Mouse (Mus musculus): ENCODE results near the gene Hlx.

The Hlx gene

DNA sequence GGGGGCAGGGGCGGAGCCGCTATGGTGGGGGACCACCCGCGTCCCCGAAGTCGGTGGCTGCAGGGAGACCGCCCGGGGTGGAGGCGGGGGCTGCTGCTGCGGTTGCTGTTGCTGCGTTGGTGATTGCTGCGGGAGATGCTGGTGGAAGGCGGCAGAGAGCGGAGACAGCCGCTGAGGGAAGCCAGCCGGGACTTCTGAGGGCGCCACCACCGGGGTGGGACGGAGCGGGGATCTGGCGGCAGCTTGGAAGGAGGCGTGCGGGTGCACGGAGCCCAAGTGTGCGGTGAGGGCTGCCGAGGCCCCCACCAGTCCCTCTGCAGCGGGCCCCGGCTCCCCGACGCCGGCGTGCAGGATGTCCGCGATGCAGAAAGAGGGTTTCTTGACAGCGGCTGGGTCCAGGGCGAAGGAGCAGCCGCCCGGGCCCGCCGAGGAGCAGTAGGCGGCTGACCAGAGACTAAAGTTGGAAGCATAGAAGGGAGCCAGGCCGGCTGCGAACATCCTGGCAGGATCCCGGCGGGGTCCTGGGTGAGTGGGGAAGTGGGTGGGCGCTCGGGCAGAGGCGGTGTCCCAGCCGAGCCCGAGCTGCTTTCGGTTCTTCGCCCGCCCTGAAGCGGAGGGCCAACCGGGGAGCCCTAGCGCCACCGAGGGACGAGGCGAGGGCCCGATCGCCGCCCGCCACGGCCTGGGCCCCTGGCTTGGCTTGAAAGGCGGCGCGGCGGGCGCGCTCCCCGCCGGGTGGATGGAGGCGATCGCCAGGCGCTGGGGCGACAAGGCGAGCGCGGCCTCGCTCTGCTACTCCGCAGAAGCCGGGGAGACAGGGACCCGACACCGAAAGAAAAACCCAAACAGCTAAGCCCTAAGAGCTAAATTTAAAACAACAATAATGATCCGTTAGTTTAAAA, 524 bp downstream of the Hlx start:
- no peak for DNase-seq

DNA sequence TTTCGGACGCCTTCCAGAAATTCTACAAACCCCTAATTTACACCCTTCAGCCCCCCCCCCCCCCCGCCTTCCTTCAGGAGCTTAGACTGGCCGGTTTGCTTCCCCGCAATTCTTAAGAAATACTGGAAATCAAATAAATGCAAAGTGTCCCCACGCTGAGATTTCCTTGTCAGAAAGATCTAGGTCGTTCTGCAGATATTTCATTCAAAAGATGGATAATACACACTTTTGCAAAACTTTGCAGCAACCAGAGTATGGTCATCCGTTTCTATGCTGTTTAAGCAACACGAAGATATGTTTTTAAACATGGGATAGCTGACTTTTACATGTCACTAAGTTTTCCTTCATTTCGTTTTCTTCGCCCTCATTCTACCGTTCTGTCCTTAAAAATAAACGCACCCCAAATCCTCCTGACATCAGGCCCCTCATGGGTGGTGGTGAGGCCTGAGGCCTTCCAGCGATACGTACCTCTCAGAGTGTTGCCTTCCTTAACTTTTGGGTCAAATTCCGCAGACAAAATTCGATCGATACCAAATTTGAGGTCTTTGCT, 1.3 kb downstream of the Hlx start:
- no peak for DNase-seq

- no peak for DNase-seq
Measured at GRCm38 (mm10) chr1:184730453-184731013, 1.9 kb downstream of the Hlx start.

DNA sequence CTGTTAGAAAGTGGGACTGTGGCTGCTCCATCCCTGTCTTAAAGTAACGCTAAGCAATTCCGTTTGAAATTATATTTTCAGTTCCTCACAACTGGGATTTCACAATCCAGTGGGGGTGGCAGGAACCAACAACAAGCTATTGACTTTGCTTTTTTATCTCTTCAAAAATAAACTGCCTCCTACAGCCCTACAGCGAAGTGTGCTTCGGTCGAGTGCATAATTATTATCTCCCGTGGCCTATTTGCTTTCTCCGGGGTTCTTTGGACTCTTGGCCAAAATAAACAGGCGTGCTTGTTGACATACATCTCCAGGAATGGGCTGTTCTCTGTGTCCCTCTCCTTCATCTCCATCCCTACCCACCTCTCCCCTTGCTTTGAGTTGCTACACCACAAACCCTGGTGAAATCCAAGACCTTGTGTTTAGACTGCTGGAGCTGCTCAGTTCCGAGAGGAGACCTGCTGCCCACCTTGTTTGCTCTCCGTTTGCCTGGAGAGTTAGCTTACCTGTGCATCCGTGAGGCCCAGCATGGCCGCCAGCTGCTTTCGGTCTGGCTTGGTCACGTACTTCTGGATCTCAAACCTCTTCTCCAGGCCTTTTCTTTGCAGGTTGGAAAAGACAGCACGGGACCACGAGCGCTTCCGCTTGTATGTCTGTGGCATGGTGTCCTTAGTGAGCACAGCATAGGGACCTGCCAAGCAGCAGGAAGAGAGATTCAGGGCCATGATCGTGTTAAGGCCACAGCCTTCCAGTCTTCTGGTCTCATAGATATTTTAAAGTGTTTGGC, 2.9 kb downstream of the Hlx start:
- no peak for DNase-seq

GRCm38 (mm10) chr1:184728561-184729115, 3.8 kb downstream of the Hlx start:
- no peak for DNase-seq

GRCm38 (mm10) chr1:184727401-184728265, 4.8 kb downstream of the Hlx start:
- DNase-seq = peak; percentile 42

- no peak for DNase-seq
Measured at GRCm38 (mm10) chr1:184726576-184727300, 5.7 kb downstream of the Hlx start.

- no peak for DNase-seq
Measured at GRCm38 (mm10) chr1:184725318-184725790, 7.1 kb downstream of the Hlx start.

DNA sequence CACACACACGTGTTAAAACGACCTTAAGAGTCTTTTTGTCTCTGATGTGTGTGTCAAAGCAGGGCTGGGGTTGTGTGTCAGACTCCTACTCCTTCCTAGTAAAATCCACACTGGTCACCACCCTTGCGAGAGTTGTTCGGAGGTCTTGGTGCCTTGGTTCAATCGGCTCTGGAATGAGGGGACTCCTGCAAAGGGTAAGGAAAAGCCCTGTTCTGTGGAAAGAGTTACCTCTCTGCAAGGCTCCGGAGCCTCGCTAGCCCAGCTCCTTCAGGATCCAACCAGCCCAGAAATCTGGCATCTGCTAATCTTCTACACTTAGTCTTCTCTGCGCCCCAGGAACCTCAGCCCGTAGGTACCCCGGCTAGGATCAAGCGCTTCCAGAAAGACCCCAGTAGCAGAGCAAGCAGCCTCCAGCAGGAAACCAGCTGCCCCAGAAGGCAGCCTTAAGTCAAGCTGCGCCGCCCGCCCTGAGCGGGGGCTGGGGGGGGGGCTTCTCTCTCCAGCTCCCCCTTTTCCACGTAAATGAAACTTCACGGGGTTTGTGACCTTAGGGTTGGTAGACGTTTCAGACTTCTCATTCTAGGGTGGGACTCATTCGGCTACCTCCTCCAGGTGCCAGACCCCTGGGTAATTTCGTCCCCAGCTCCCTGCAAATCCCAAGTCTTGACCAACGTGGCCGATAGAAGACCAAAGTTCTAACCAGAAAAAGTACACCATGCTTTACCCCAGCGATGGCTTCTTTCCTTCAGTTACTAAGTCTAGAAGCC, 7.7 kb downstream of the Hlx start:
- DNase-seq = no peak

- no peak for DNase-seq
Measured at GRCm38 (mm10) chr1:184723899-184724298, 8.5 kb downstream of the Hlx start.

DNA sequence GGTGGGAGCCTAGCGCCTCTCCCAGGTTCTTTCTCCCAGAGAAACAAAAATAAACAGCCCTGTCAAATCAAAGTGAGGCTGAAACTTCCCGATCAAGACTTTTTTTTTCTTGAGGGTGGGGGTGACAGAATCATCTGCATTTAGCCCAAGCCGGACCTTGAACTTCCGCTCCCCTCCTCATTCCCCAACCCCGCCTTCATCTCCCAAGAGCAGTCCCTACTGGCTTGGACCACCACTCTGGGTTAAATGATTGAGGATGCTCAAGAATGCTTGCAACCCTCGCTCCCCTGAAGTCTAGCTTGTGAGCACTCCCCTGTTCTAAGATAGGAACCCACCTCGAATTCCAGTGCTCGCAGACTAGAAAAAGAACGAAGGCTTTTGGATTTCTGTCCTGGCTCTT, 11.3 kb downstream of the Hlx start:
- DNase-seq = no peak

- no peak for DNase-seq
Measured at GRCm38 (mm10) chr1:184720162-184721025, 12.0 kb downstream of the Hlx start.

GRCm38 (mm10) chr1:184718261-184719120, 13.9 kb downstream of the Hlx start:
- no peak for DNase-seq

GRCm38 (mm10) chr1:184717691-184718200, 14.7 kb downstream of the Hlx start:
- no peak for DNase-seq

DNA sequence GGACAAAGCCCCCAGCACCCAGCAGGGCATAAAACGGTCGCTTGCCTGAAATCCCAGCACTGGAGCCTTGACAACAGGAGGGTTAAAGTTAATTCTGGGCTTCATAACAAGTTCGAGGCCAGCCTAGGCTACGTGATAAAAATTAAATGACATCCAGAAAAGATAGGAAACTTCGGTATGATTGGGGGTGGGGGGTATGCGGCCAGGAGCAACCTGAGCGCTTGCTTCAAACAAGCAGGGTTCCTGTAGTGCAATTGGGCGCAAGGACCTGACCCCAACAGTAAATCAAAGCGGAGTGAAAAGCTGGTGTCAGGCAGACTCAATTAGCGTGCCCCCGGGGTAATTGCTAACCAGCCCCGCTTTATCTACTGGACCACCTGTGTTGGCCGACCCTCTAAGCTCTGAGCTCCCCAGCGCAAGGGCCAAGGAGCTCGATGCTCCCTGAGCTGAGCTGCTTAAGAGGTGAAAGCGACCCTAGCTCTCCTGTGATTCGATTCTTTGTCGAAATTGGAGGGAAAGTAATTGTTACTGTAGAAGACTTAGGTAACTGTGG, 15.3 kb downstream of the Hlx start:
- DNase-seq = no peak

DNA sequence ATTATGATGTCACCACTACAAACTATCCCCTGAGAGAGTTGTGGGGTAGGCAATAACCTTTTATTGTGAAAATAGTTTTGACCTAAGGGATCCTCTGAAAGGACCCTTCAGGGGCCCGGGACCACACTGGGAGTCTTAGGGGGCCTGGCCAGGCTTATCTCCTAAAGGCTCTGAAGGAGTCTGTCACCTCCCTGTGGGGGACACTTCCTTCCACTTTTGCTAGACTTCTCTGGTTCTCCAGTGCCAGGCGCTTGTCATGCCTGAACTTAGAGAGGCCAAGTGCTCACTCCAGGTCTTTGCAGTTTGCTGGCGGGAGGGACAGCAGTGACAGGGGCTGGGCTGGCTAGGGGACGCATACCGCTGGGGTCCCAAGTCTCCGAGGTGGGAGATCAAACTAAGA, 16.3 kb downstream of the Hlx start:
- DNase-seq = no peak

DNA sequence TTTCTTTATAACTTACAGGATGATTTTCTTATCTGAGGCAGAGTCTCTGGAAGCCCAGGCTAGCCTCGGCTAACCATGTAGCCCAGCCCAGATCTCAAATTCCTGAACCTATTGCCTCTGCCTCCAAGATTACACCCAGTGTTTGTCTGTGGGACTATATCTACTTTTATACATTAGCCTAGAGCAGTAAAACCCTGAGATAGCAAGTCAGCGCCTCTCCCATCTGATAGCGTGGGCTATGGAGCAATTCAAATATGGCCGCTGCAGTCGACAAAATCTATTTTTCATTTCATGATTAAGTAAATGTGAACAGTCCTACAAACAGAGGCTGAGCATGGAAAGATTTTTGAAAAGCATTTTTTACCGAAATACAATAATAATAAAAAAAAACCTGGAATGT, 16.7 kb downstream of the Hlx start:
- no peak for DNase-seq

GRCm38 (mm10) chr1:184714515-184714914, 17.9 kb downstream of the Hlx start:
- DNase-seq = no peak

Measured in right cerebral cortex, postnatal 25 days (tissue).